Mouse (Mus musculus) WW6 (cell line): Measurements from ENCODE around the gene Trib3.
"Not testable (repeated sequence)": the region's sequence is repeated elsewhere in the genome, so short reads cannot be mapped to it uniquely, and the experiment has no call there.

Experiments
- DNase-seq: peaks from one replicate; pipeline ENCODE4 v3.0.0-alpha.2; 2013; ENCODE audit warnings: low read depth, low spot score

The Trib3 gene

DNA sequence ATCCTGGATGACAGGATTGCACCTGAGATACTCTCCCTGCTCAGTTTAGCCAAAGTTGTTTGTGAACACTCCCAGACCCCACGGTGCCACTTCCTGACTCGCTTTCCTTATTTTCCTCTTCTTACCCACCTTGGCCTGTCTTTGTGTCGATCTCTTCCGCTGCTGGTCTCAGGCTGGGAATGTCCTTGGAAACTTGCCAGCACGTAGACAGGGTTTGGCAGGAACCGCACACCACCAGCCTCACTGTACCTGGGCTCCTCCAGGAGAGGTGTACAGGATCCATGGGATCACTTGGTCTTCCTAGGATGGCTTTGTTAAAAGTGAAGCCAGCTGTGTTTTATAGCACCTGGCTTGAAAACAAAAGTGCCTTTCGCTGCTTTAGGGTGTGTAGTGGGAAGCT lies 30.8 kb downstream of the Trib3 start:
- DNase-seq: no peak

DNA sequence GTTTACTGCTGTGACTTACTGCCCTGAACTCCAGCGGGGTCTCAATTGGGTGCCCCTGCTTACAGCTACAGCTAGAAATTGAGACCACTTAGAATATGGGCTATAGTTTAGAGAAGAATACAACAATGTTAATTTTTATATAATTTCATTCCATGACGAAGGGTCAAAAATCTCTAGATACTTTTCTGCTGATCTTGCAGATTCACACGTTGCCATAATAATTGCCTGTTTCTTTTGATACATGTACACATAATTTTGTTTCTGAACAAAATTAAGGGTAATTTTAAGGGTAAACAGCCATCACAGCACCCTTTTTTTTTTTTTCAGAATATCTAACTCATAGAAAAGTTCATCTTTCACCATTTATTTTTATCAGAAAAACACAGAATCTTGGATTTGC lies 36.6 kb downstream of the Trib3 start:
- DNase-seq: no peak

DNA sequence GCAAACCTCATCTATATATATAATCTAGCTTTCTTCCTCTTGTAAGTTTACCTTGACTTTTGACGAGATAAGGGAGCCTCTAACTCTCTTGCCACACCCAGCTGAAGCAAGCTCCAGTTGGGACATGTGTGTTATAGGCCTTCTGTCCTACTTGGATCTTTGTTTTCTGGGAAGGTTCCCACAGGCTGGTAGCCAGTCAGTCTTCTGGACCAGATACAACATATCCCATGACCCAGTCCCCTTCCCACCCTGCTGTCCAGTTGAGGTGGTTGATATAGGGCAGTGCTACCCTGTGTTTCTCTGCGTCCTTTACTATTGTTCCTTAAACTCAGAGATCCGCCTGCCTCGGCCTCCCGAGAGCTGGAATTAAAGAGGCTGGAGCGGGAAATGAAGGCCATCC lies 38.4 kb downstream of the Trib3 start:
- no peak for DNase-seq

DNA sequence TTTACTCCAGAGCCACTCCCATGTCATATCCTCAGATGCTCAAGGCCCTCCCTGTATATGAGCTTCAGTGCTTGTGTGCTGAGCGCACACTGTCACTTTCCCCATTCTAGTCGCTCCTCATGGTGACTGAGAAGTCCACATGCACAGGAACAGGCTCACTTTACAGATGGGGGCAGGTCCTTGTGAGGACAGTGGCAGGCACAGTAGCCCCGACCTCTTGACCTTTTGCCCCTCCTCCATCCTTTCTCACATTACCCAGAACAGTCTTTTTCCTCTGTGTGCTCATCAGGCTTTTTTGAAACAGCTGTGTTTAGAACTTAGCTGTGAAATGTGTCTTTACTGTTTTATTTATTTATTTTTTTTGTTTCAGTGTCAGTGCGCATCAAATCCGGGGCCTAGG lies 40.1 kb downstream of the Trib3 start:
- DNase-seq: no peak

DNA sequence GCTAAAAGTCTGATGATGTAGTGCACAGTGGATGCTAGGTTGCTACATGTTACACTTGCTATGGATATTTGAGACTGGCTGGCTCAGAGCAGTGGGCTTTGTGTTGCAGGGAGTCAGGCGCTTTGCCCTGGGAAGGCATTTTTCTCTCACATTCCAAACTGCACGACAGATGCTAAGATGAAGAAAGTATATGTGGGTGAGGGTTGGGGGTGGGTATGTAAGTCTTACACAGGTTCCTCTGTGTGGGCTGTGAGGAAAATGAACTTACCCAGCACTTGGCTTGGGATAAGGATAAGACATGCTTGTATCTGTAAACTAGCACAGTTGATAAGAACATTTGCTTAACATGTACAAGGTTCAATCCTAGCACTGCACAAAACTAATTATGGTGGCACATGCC lies 41.0 kb downstream of the Trib3 start:
- no peak for DNase-seq

DNA sequence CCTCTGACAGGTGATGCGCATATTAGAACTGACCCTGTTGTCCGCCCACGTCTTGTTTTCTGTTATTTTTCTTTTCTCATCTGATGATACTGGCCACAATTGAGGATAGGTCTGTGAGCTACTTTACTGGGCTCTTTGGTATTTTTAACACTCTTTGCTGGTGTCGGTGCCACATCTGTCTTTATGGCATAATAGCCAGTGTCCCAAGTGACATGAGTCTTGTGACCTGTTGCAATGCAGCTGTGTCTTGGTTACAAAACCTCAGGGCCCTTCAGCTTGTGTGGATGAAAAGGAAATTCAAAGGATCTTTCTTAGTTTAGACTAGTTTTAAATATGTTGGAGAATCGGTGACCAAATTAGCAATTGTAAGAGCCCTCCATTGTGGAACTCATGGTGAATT lies 49.3 kb downstream of the Trib3 start:
- no peak for DNase-seq

DNA sequence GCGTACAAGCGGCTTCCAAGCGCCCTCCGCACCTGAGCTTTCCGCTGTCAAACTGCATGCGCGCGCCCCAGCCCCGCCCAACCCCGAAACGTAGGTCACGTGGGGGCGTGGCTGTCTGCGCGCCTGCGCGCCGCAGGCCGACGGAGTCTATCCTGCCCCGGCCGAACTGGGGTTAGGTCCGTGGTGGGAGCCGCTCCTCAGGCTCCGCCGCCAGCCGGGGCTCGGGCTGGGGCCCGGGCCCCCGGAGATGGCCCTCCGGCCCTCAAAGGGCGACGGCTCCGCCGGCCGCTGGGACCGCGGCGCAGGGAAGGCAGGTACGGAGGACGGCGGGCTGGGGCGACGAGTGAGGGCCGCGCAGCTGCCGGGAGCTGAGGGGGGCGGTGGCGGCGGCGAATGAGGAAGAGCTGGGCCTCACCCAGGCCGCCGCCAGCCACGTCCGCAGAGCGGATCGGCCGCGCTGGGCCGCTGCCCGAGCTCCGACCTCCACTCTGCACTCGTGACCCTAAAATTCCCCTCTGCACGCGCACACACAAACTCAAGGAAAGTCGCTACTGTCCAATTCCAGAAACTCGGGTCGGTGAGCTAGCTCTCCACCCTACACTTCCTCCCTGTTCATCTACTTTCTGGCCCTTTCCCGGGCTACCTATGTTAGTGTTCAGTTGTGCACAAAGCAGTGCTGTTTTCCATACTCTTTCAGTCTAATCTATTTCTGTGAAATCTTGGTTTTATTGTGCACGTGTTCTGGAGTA lies 49.9 kb downstream of the Trib3 start, which contains the start of gene Tbc1d20:
Tbc1d20 (plus strand) TSS at position 102 of the 749 bp plus-strand sequence.
- peak; percentile 87 for DNase-seq

DNA sequence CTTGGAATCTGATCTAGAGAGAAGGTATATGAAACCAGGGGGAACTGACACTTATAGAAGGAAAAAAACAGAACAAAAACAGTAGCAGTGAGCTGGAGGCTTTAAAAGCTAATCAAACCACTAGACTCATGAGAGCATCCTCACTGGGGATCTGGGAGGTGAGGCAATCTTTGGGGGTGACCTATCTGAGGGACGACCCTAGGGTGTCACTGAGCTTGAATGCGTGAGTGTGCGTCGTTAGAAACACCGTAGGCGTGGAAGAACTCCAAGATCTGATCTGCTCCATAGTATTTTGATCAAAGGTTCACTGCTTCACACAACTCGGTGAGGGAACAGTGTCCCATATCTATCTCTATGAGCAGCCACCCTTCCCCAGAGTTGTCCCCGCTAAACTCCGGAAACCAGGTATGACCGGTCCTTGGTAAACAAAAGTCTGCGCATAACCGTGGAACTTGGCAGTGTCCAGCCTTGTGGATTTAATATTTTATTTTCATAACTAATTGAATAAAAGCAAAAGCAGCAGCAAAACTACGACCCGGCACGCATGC lies 50.6 kb downstream of the Trib3 start:
- DNase-seq: no peak

DNA sequence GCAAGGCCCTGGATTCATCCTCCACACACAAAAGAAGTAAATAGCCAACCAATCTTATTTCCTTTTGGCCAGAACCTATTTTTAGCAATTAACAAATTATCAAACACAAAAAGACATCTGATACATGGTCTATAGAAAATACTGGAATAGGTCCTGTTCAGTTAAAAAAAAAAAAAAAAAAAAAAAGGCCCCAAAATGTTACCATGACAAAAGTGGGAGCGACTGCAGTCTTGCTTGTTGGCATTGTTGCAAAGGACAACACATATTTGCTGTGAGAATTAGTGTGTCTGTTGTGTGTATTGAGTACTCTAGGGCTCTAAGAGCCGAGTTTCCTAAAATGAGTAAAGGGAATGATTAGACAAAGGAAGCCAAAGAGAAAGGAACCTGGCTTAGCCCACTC lies 51.4 kb downstream of the Trib3 start:
- DNase-seq: no peak

DNA sequence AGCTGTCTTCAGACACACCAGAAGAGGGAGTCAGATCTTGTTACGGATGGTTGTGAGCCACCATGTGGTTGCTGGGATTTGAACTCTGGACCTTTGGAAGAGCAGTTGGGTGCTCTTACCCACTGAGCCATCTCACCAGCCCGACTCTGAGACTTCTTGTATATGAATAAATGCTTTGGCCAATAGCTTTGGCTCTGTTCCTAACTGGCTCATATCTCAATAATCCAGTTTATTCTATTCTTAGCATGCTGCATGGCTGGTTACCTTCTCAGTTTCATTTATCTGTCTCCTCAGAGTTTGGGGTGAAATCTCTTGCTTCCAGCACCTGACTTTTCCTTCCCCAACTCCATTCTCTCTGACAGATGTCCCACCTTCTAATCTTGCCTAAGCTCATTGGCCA lies 54.2 kb downstream of the Trib3 start:
- DNase-seq: not testable (repeated sequence)

DNA sequence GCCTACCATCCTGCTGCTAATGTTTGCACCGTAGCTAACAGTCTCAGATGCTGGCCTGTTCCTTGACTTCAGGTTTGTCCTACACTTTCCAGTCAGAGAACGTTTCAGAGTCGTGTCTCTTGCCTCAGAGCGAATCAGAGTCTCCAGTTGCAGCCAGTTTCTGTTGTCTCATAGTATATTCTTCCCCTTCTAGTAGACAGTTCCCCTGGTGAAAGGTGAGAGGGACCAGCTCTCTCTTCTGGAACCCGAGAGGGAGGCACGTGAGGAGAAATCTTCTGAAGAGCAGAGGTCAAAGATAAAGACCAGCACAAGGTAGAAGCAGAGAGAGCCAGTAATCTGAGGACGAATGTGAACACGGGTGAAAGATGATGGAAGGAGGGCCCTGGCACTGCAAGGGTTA lies 55.8 kb downstream of the Trib3 start:
- DNase-seq: no peak

DNA sequence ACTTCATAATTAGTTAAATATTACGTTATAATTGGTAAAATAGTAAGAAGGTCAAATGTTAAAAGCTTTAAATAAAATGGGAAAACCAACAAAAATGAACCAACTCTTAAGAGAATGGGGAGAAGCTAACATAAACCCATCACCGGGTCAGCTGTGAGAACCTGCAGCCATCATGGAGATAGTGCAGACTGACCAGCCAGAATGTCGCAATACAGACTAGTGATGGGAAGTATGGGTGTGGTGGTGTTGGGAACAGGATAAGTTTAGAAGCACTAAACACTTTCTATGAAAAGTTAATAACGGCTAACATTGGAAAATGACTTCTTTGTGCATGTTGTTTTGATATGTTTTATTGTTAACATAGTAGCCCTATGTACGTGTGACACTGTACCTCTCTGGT lies 56.3 kb downstream of the Trib3 start:
- no peak for DNase-seq
